Mouse (Mus musculus) left cerebral cortex, postnatal 14 days (tissue): ENCODE data around the gene Il2rg. TPM values are rescaled to one million over a fixed set of nuclear protein-coding genes. Genes with fewer than 3 reads are reported as not detected.

ENCODE experiments used
- DNase-seq, 2 experiments: peaks; one replicate each; pipeline ENCODE4 v3.0.0; 2021 to 2022; ENCODE audit warnings: low spot score in 2 of 2, mixed read lengths in 1 of 2
- intact Hi-C: fragments of 180-260 bp; cut with DNase I; formaldehyde crosslinking; loops from one replicate; pipeline ENCODE4 v1.15.1; 2025
- long read RNA-seq, 2 experiments: library from polyadenylated mRNA; stranded (forward); transcript quantifications; one replicate each; pipeline ENCODE4 v2.0.0; 2021
- total RNA-seq, 2 experiments: library from RNA; stranded (reverse); gene quantifications; 2 replicates each; pipeline ENCODE4 v1.2.3; 2021

Il2rg gene
- 1 to 10 TPM; 3.0 to 3.1 TPM for total RNA-seq
- long read RNA-seq, experiment 1, partial matches to known transcripts, result 0 of 3 reads
- long read RNA-seq, experiment 1, other reads (novel, unspliced or antisense), result 1 of 3 reads
- long read RNA-seq, experiment 2, transcript Il2rg-201 (8 exons, 1,670 nt), result major isoform, 5 of 5 reads
- long read RNA-seq, experiment 2, partial matches to known transcripts, result 0 of 5 reads
- long read RNA-seq, experiment 2, other reads (novel, unspliced or antisense), result 0 of 5 reads

- no peak for DNase-seq
- intact Hi-C loops, result no loop called here
Measured at GRCm38 (mm10) chrX:101268025-101268754, at the start of gene Il2rg. Il2rg (minus strand) TSS chrX:101268255.

DNA sequence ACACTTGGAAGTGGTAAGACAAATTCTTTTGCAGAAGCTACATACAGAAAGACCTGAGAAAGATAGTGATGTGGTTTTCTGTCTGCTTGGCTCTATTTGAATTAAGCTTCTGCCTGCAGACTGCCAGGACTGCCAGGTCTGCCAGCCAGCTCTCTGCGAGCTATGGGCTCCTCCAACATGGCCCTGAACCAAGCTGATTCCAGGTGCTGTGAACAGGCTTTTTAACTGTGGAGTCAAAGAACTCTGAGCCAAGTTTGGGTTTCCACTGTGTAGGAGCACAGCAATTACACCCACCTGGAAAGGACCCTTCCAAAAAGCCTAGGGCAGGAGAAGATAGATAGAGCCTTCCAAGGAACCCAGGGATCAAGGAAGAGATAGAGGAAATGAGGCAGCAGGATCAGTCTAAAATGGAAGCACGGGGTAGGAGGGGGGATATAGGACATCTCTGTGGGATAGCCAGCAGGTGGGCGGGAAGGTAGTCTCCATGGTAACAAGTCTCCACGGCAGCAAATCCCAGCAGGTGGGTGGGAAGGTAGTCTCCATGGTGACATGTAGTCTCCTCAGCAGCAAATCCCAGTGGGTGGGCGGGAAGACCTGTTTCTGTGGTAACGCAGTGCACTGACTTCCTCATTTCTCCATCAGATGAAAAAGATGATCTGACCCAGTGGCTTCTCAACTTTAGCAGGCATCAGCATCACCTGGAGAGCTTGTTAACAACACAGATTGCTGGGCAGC lies 45.7 kb upstream of the Il2rg start:
- intact Hi-C loops, result no loop called here
- DNase-seq, result peak; percentile 80 to 93

DNA sequence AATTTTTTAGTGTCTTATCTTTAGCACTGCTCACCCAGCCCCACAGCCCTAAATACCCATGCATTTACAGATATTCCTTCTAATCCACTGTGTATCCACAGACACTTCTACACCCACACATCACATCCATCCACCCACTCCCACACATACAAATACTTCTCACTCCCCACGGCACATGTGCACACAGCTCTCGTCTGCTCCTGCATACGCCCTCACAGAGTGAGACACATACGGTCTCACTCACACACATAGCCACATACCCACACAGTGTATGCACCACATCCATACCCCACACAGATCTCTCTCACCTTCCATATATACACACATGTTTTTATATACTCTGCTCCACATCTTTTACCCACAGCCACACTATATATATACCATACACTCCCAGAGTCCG lies 41.2 kb upstream of the Il2rg start:
- no peak for DNase-seq
- intact Hi-C loops, result no loop called here

GRCm38 (mm10) chrX:101304646-101305045 lies 36.6 kb upstream of the Il2rg start:
- intact Hi-C loops, result no loop called here
- DNase-seq, result no peak

DNA sequence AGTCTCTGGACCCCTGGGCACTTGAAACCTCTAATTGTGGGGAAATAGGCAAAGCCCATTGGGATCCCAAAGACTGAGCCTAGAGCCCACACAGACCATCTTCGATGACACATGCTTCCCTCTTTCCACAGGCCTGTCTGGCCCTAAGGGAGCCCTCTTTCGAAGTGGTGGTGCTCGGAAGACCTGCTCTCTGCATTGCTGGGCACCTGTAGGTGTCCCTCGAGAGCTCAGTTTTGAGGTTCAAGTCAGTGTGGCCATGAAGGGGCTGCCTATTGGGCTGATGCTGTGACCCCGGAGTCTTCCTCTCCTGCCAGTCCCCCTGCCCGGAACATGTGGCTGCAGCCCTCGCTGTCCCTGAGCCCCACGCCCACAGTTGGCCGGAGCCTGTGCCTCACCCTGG lies 33.6 kb upstream of the Il2rg start:
- intact Hi-C loops, result no loop called here
- DNase-seq, result no peak

GRCm38 (mm10) chrX:101300427-101301030 lies 32.5 kb upstream of the Il2rg start:
- intact Hi-C loops, result no loop called here
- DNase-seq, result no peak

GRCm38 (mm10) chrX:101299473-101300426 lies 31.7 kb upstream of the Il2rg start:
- DNase-seq, result no peak
- intact Hi-C loops, result no loop called here

DNA sequence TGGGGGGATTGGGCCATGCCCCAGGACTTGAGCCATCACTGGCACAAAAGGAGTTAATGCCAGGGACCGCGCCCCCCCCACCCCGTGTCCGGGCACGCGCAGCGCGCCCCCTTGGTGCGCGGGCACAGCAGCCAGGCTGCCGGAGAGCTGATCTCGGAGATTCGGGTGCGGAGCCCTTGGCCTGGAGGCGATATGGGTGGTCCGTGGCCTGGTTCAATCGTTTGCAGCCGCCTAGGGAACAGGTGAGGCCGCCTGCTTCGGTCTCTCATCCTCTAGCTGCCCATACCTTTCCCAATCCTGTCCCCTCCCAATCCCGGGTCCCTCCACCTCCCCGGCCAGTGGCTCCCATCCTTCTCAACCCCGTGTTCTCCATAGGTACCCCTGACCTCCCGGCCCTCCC lies 31.0 kb upstream of the Il2rg start, which contains the start of gene Nlgn3:
Gene Nlgn3, plus strand, starts transcription at position 114 of the 400 bp plus-strand sequence.
- intact Hi-C loops, result no loop called here

GRCm38 (mm10) chrX:101290111-101290510 lies 22.1 kb upstream of the Il2rg start:
- intact Hi-C loops, result no loop called here
- DNase-seq, result no peak

More for the DNA sequence above, 31.0 kb upstream of the Il2rg start, which contains the start of gene Nlgn3:
- DNase-seq, result peak in 1 of 2 experiments; percentile 61

DNA sequence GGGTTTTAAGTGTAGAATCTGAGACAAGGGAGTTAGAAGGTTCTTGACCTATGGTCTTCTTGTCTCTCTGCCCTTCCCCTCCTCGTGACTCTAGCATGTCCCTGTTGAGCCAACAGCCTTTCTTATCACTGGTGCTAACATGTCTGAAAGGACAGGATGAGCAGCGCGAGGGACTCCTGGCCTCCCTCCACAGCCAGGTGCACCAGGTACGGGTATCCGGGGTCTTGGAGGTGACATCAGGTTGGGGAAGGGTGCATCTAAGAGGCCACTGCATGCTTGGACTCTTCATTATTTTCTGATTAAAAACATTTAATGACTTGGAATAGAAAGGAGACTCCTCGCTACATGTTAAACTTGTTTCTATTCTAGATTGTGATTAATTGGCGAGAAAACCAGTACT lies 21.0 kb upstream of the Il2rg start:
- intact Hi-C loops, result loop anchor here (5.0 kb wide), 1 partner anchor 157 kb away; no protein-coding TSS in a partner anchor

DNA sequence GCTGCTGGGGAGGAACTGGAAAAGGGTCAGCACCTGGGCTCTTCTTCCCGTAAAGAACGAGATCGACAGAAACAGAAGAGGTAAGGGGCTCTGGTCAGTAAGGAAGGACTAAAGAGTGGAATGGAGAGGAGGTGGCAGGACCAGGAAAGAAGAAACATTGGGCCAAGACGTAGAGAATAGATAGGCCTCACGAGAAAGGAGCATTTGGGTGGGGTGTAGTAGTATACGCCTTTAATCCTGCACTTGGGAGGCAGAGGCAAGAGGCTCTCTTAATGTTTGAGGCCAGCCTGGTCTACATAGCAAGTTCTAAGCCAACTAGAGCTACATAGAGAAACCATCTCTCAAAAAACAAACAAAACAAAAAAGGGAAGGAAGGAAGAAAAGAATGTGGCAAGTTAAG lies 20.4 kb upstream of the Il2rg start:
- no peak for DNase-seq
- intact Hi-C loops, result loop anchor here (5.0 kb wide), 1 partner anchor 156 kb away; no protein-coding TSS in a partner anchor

More for the DNA sequence above, 21.0 kb upstream of the Il2rg start:
- no peak for DNase-seq

- intact Hi-C loops, result loop anchor here (5.0 kb wide), 1 partner anchor 155 kb away; no protein-coding TSS in a partner anchor
- DNase-seq, result no peak
Measured at GRCm38 (mm10) chrX:101287543-101287942, 19.5 kb upstream of the Il2rg start.

DNA sequence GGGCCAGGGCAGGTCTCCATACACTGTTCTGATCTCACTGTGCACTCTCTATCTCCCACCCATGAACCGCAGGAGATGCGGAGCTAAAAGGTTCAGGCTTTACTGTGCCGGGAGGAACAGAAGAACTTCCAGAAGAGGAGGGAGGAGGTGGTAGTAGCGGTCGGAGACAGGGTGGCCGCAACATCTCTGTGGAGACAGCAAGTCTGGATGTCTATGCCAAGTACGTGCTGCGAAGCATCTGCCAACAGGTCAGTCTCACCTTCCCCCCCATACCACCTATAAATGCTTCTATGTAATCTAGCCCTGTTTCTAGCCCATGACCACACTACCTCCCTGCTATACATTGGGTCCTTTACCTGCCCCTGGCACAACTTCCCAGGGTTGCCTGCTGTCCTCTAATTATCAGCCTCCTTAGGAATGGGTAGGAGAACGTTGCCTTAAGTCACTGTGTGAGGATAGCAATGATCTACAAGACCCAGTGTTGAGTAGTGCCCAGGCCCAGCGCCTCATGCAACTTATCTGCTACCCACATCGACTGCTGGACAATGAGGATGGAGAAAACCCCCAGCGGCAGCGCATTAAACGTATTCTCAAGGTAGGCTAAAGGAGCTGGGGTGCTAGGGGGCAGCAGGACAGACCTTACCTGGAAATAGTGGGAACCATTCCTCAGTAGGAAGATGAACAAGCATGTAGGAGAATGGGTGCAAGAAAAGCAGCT lies 18.1 kb upstream of the Il2rg start:
- intact Hi-C loops, result loop anchor here (5.0 kb wide), 1 partner anchor 154 kb away; no protein-coding TSS in a partner anchor
- no peak for DNase-seq

DNA sequence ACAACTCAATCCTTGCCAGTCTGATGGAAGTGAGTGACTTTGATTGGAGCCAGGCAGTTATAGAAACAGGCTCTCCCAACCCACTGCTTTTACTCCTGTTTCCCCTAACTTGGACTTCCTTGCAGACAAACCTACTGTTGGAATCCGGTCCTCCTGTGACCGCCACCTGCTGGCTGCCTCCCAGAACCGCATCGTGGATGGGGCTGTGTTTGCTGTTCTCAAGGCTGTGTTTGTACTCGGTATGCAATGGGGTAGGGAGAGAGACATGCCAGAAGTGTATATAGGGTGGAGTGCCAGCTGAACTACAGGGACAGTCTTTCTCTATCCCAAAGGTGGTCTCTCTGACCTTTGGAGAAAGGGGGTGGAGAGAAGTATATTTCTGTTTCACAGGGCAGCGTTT lies 17.5 kb upstream of the Il2rg start:
- intact Hi-C loops, result loop anchor here (5.0 kb wide), 1 partner anchor 153 kb away; no protein-coding TSS in a partner anchor
- DNase-seq, result peak; percentile 53 to 63

GRCm38 (mm10) chrX:101282813-101283212 lies 14.8 kb upstream of the Il2rg start:
- intact Hi-C loops, result no loop called here

GRCm38 (mm10) chrX:101273875-101274738 lies 6.1 kb upstream of the Il2rg start, which contains the start of gene Med12:
Med12 (plus strand) TSS chrX:101274030.
- intact Hi-C loops, result no loop called here
- DNase-seq, result peak; percentile 76 to 78

More at GRCm38 (mm10) chrX:101282813-101283212, 14.8 kb upstream of the Il2rg start:
- no peak for DNase-seq

- no peak for DNase-seq
- intact Hi-C loops, result no loop called here
Measured at GRCm38 (mm10) chrX:101273410-101273809, 5.4 kb upstream of the Il2rg start.
